Mouse (Mus musculus) forebrain, postnatal 0 days (tissue): ENCODE measurements around the gene AW551984. TPM values are rescaled to one million over a fixed set of nuclear protein-coding genes. Genes with fewer than 3 reads are reported as not detected.

ENCODE experiments used
- ATAC-seq: fragments of 200-750 bp; cut with Nextera tagmentation; 2 replicates; pipeline ENCODE4 v1.8.0; 2017; ENCODE audit warnings: mild to moderate bottlenecking, moderate library complexity
- DNase-seq: peaks from one replicate; pipeline ENCODE4 v3.0.0-alpha.2; 2015
- H3K27ac ChIP-seq: fragments of 300-500 bp; sonication (generic); 2 replicates; pipeline ENCODE4 v1.5.1; 2014; ENCODE audit warnings: low read depth, mild to moderate bottlenecking, antibody characterized with exemption, low read length, moderate library complexity, mixed read lengths
- H3K27me3 ChIP-seq: fragments of 300-500 bp; sonication (generic); 2 replicates; pipeline ENCODE4 v1.6.1; 2014; ENCODE audit warnings: mild to moderate bottlenecking, low read length, mixed read lengths; ENCODE audit not compliant: insufficient read depth
- H3K36me3 ChIP-seq: fragments of 300-500 bp; sonication (generic); 2 replicates; pipeline ENCODE4 v1.6.1; 2014; ENCODE audit warnings: mild to moderate bottlenecking, moderate library complexity; ENCODE audit not compliant: insufficient read depth
- H3K4me1 ChIP-seq: fragments of 300-500 bp; sonication (generic); 2 replicates; pipeline ENCODE4 v1.6.1; 2014; ENCODE audit warnings: antibody characterized with exemption; ENCODE audit not compliant: insufficient read depth
- H3K4me2 ChIP-seq: fragments of 300-500 bp; sonication (generic); 2 replicates; pipeline ENCODE4 v1.6.1; 2014; ENCODE audit warnings: low read depth, mild to moderate bottlenecking, moderate library complexity
- H3K4me3 ChIP-seq: fragments of 300-500 bp; sonication (generic); 2 replicates; pipeline ENCODE4 v1.5.1; 2014; ENCODE audit warnings: low read depth, low read length, mixed read lengths
- H3K9ac ChIP-seq: fragments of 300-500 bp; sonication (generic); 2 replicates; pipeline ENCODE4 v1.6.1; 2014; ENCODE audit warnings: mild to moderate bottlenecking
- H3K9me3 ChIP-seq: fragments of 300-500 bp; sonication (generic); 2 replicates; pipeline ENCODE4 v1.6.1; 2016; ENCODE audit warnings: low read length
- CTCF ChIP-seq: sonication (generic); IDR thresholded peaks from 2 replicates; pipeline ENCODE4 v1.5.1; 2016; ENCODE audit warnings: antibody characterized with exemption, control low read depth, low read depth
- WGBS: fragments of 180-500 bp; shearing (Covaris S2); extraction: QIAGEN DNeasy Blood & Tissue Kit; methylation state at CpG from one replicate; pipeline ENCODE4 v1.1.7; 2014; 5-methylcytosine and 5-hydroxymethylcytosine counted together
- polyA plus RNA-seq: library from polyadenylated mRNA; unstranded; fragments of >200 nt; fragmentation: Nextera tagmentation; extraction: Ambion mirVana; gene quantifications from 2 replicates; pipeline ENCODE4 v1.2.1, GENCODE M21; 2015
- total RNA-seq: library from RNA; depleted of rRNA; stranded (reverse); fragments of >200 nt; gene quantifications from 2 replicates; pipeline ENCODE4 v1.2.3, GENCODE M21; 2014; rRNA removed

The AW551984 gene
- total RNA-seq (103 and 219 TPM in 2 replicates), polyA plus RNA-seq (46.3 and 98.8 TPM in 2 replicates)

- Histone ChIP-seq H3K27me3 (no peaks in the 10 kb centered on the region), H3K9ac (peak within 1 kb of the TSS; percentile 51), H3K36me3 (no peaks in the 10 kb centered on the region), H3K4me3 (peak within 1 kb of the TSS; percentile 36), H3K4me1 (no peaks in the 10 kb centered on the region), H3K27ac (peak within 1 kb of the TSS; percentile 64), H3K4me2 (peak within 1 kb of the TSS; percentile 68), H3K9me3 (no peaks in the 10 kb centered on the region)
- ATAC-seq: peak; percentile 25; the same call in 1 of the 2 replicates
- no peak for TF ChIP-seq CTCF
- DNase-seq: peak; percentile 49
- WGBS: 3% methylated on average over 8 of the region's 8 CpGs
Observed at GRCm38 (mm10) chr9:39603999-39604453, at the start of gene AW551984. AW551984 (minus strand) TSS chr9:39604403.

- Histone ChIP-seq H3K4me2 (no peak overlapping the region), H3K27ac (no peak overlapping the region), H3K4me1 (no peaks in the 10 kb centered on the region), H3K36me3 (no peaks in the 10 kb centered on the region), H3K27me3 (no peaks in the 10 kb centered on the region), H3K4me3 (no peak overlapping the region), H3K9me3 (no peaks in the 10 kb centered on the region), H3K9ac (no peak overlapping the region)
- no peak for DNase-seq
- no peak for ATAC-seq
- TF ChIP-seq CTCF: no peak
- WGBS: 94% methylated on average over 4 of the region's 4 CpGs
Observed at GRCm38 (mm10) chr9:39647382-39647781, 43.2 kb upstream of the AW551984 start.

- Histone ChIP-seq H3K9ac (no peak within 1 kb of the TSS), H3K4me1 (no peaks in the 10 kb centered on the region), H3K27me3 (no peaks in the 10 kb centered on the region), H3K27ac (no peak within 1 kb of the TSS), H3K9me3 (no peaks in the 10 kb centered on the region), H3K36me3 (no peaks in the 10 kb centered on the region), H3K4me3 (no peak within 1 kb of the TSS), H3K4me2 (no peak within 1 kb of the TSS)
- ATAC-seq (no peak), DNase-seq (no peak)
- TF ChIP-seq CTCF: no peak
Observed at GRCm38 (mm10) chr9:39644785-39645184, 40.6 kb upstream of the AW551984 start, which contains the start of gene Olfr961. Olfr961 (plus strand) TSS chr9:39645085.

- no peaks in the 10 kb centered on the region for H3K36me3 ChIP-seq
- peak; percentile 93 for ATAC-seq
- no peak overlapping the region for H3K4me3 ChIP-seq
- peak overlapping the region; percentile 57 for H3K27ac ChIP-seq
- DNase-seq: peak; percentile 66
- no peak for TF ChIP-seq CTCF
- 23% methylated on average over 4 of the region's 4 CpGs for WGBS
- H3K9ac ChIP-seq: no peak overlapping the region
- H3K9me3 ChIP-seq: no peaks in the 10 kb centered on the region
- H3K4me2 ChIP-seq: no peak overlapping the region
- no peaks in the 10 kb centered on the region for H3K27me3 ChIP-seq
- no peaks in the 10 kb centered on the region for H3K4me1 ChIP-seq
Observed at GRCm38 (mm10) chr9:39633913-39634594, 29.9 kb upstream of the AW551984 start.

GRCm38 (mm10) chr9:39629069-39629468, 24.9 kb upstream of the AW551984 start:
- no peaks in the 10 kb centered on the region for H3K27me3 ChIP-seq
- 89% methylated on average over 2 of the region's 2 CpGs for WGBS
- no peak for TF ChIP-seq CTCF
- H3K27ac ChIP-seq: no peak overlapping the region
- no peak overlapping the region for H3K4me3 ChIP-seq
- no peaks in the 10 kb centered on the region for H3K9me3 ChIP-seq
- H3K4me2 ChIP-seq: no peak overlapping the region
- no peak for ATAC-seq
- no peak for DNase-seq
- H3K36me3 ChIP-seq: no peaks in the 10 kb centered on the region
- no peak overlapping the region for H3K9ac ChIP-seq
- H3K4me1 ChIP-seq: no peaks in the 10 kb centered on the region

GRCm38 (mm10) chr9:39624711-39625110, 20.5 kb upstream of the AW551984 start:
- no peak for TF ChIP-seq CTCF
- H3K36me3 ChIP-seq: no peaks in the 10 kb centered on the region
- H3K27me3 ChIP-seq: no peaks in the 10 kb centered on the region
- no peak overlapping the region for H3K27ac ChIP-seq
- no peak overlapping the region for H3K9ac ChIP-seq
- DNase-seq (no peak), ATAC-seq (no peak)
- WGBS: 82% methylated on average over 2 of the region's 2 CpGs
- H3K4me2 ChIP-seq: no peak overlapping the region
- H3K9me3 ChIP-seq: no peaks in the 10 kb centered on the region
- no peak overlapping the region for H3K4me3 ChIP-seq
- no peaks in the 10 kb centered on the region for H3K4me1 ChIP-seq

GRCm38 (mm10) chr9:39623783-39624182, 19.6 kb upstream of the AW551984 start:
- WGBS: 92% methylated on average over 3 of the region's 3 CpGs
- Histone ChIP-seq H3K9ac (no peak overlapping the region), H3K27ac (no peak overlapping the region), H3K4me2 (no peak overlapping the region), H3K27me3 (no peaks in the 10 kb centered on the region), H3K9me3 (no peaks in the 10 kb centered on the region), H3K36me3 (no peaks in the 10 kb centered on the region), H3K4me3 (no peak overlapping the region), H3K4me1 (no peaks in the 10 kb centered on the region)
- TF ChIP-seq CTCF: no peak
- no peak for DNase-seq
- no peak for ATAC-seq
